Mouse (Mus musculus) left cerebral cortex, postnatal 36 days (tissue): ENCODE data around the gene Mfsd4b3. TPM values are rescaled to one million over a fixed set of nuclear protein-coding genes. Genes with fewer than 3 reads are reported as not detected.
"Not testable (repeated sequence)": the region's sequence is repeated elsewhere in the genome, so short reads cannot be mapped to it uniquely, and the experiment has no call there.

Source experiments
- DNase-seq, 2 experiments: peaks; one replicate each; pipeline ENCODE4 v3.0.0; 2021 to 2022; ENCODE audit warnings: low spot score in 2 of 2, mixed read lengths in 1 of 2
- intact Hi-C: fragments of 180-260 bp; cut with DNase I; formaldehyde crosslinking; loops from one replicate; pipeline ENCODE4 v1.15.1; 2025
- total RNA-seq, 2 experiments: library from RNA; stranded (reverse); gene quantifications; 2 replicates each; pipeline ENCODE4 v1.2.3; 2021

Mfsd4b3 gene
- total RNA-seq, 2 experiments from 2014 or later, result 0.25 to 0.47 TPM

DNA sequence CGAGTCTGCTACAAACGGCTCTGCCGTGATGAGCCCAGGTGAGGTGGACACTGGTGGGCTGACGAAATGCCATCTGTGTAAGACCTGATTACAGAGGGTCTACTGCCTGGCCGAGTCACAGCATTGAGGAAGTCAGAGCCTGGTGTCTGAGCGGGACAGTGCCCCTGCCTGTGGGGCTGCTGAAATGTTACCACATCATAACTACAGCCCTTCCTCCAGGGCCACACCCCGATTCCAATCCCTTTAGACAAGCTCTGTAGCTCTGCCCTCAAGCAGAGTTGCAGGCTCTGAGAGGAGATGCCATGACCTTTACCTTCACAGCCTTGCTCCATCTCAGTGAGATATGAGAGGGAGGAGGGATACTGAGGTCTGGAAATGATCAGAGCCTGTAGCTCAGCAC lies 23.4 kb downstream of the Mfsd4b3 start:
- DNase-seq, result no peak
- intact Hi-C loops, result no loop called here

DNA sequence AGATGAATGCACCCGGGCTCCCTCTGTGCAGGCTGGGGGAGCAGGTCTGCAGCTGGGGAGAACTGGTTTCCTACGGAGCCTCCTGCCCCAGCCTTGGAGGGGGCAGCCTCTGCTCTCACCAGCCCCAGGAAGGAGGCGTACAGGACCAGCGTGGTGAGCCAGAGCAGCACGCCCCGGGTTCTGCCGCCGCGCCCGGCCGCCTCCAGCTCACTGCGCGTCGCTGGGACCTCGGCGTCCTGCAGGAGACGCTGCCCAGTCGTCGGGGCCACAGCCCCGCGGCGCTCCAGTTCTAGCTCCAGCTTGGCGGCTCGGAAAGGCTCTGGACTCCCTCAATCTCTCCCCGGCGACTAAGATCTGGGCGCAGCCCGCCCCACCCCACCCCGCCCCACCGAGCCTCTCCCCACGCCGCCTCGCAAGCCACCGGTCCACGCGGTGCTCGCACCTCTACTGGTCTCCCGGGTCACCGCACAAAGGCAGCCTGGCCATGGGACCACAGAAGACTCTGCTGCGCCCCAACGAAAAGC lies 33.3 kb downstream of the Mfsd4b3 start, which contains the start of gene Mfsd4b2:
TSS of gene Mfsd4b2 (minus strand) at position 308 of the 524 bp plus-strand sequence.
- intact Hi-C loops, result no loop called here
- DNase-seq, result no peak

DNA sequence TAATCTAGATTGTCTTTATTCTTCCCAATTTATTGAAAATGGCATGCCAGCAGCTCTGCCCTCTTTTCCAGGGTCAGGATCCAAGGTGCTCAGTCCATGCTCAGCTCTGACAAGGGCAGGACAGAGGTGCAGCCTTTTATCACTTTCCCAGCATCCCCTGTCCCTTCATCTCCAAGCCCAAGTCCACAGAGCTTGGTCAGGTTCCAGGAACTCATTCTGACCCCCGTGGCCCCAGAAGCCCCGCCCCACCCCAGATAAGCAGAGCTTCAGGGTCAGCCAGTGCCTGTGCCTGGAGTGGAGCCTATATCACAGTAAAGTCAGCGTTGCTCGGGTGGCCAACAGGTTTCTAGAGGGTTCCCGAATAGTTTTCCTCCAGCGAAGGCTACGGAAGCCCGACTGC lies 35.4 kb downstream of the Mfsd4b3 start:
- intact Hi-C loops, DNase-seq: not testable (repeated sequence)

DNA sequence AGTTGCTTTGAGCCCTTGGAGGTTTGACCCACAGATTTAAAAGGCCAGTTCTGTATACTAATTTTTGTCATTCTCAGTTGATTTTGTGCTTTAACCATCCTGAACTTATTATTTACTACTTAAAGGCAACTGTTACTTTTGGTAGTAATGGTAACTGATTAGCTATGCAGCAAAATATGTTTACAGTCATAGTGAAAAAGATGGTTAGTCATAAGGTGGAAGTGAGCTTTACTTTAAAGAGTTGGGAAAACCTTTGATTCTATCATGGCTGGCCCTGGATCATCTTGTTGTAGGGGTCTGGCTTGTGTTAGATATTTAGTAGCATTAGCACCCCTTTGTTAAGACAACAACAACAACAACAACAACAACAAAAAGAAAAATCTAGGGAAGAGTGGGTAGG lies 47.3 kb downstream of the Mfsd4b3 start:
- no peak for DNase-seq
- intact Hi-C loops, result no loop called here

DNA sequence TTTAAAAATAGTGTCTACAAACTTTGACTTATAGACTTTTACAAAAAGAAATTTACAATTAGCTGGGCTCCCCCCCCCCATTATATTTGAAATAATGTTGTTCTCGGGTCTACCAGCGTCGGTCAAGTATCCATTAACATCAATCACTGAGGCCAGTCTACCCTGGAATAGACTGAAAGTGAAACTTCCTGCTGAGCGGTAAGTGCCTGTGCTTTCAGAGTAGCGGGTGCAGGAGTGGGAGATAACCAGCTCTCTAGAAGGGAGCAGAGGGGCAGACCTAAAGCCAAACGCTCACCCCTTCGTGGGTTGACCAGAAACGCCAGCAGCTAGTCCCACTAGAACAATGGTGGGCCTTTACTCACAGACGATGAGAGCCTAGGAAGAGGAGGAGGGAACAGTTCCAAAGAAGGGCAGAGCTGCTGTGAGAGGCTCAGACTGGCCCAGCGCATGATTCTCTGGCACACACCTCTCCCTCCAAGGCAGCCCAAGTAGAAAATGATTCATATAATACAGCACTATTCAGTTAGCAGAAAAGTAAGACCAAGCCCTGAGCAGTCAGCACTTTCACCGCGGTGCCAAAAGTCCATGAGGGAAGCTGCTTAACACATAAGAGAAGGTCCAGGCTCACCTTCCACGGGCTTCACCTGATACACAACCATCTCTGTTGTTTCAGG lies 51.0 kb downstream of the Mfsd4b3 start:
- intact Hi-C loops, result no loop called here
- no peak for DNase-seq

DNA sequence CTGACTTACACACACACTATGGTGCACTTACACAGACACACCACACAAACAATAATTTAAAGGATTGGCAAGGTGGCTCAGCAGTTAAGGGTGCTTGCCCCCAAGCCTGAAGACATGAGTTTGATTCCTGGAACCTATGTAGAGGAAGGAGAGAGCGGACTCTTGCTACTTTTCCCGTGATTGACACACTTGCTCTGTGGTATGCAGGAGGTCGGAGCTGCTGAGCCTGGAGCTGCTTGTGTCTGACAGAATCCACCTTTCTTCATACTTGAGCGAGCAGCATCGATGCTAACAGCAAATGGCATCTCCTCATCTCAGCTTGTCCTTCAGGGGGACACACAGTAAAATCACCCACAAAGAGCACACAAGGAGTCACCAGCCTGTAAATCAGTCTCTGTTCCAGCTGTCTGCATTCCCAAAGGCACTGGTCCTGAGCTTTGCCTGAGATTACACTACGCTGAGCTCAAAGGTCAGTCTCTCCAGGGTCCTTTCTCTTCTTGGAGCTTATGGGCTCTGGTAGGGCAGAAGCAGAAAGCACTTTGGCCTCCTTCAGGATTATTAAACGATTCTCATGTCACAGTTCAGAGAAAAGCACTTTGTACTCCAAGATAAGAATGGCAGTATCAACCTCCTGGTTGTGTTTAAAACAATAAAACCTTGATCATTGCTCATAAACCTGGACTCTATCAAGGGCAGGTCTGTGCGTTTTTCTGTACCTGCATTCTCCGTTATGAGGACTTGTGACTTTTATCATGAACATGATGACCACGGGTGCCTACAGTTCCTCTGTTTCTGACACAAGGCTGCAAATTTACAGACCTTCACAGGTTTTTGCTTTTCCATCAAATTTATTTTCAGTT lies 52.9 kb downstream of the Mfsd4b3 start:
- DNase-seq, result no peak
- intact Hi-C loops, result no loop called here

DNA sequence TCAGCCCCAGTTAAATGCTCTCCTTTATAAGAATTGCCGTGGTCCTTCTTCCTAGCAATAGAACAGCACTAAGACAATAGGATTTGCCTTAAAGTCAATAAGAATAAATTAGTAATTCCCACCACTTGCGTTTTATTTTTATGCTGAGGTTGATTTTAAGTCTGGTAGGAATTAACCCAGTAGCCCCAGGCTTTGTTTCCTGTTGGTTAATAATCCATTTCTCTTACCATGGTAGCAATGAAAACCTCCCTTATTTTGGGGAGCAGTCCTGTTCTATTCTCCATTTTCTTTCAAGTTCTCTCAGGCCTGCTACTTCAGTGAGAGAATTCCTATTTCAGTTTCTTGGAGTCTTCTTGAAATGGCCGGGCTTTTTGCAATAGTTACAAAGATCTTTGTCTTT lies 55.8 kb downstream of the Mfsd4b3 start:
- DNase-seq, result no peak
- intact Hi-C loops, result no loop called here

DNA sequence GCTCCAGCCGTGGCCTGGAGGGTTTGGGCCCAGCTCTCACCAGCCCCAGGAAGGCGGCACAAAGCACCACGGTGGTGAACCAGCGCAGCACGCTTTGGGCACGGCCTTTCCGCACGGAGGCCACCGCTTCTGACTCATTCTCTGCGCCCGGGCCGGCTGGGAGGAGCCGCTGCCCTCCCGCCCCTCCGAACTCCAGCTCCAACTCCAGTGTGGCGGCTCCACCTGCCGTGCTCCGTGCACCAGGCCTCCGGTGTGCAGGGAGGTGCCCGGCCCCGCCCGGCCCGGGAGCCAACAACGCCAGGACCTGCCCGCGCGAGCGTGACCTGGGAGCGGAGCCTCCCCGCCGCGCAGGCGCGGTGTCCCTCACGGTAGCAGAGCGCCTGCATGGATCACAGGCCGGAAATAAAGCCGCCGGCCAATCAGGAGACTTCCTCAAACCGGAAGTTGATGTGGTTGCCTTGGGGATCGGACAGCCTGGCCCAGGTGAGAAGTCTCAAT lies 61.0 kb downstream of the Mfsd4b3 start, which contains the start of gene Mfsd4b4:
TSS of gene Mfsd4b4 (minus strand) at position 365 of the 498 bp plus-strand sequence.
- intact Hi-C loops, result no loop called here
- DNase-seq, result peak; percentile 85 to 89

Other genes with a start within 250 kb of the Mfsd4b3 start
- 10 to 100 TPM; 22.1 to 29.6 TPM for gene Rev3l, start 228.0 kb downstream of the Mfsd4b3 start, total RNA-seq
- gene Mfsd4b4, start 60.9 kb downstream of the Mfsd4b3 start, total RNA-seq, result 1 to 10 TPM; 8.1 to 9.0 TPM
- under 1 TPM; 0.18 to 0.47 TPM for gene Mfsd4b2, start 33.2 kb downstream of the Mfsd4b3 start, total RNA-seq
- gene Mfsd4b5, start 26.5 kb upstream of the Mfsd4b3 start, total RNA-seq, result under 1 TPM in 1 of 2 experiments, not detected in 1; 0.43 TPM
- under 1 TPM; 0.57 to 0.79 TPM for gene Mfsd4b1, start 65.1 kb upstream of the Mfsd4b3 start, total RNA-seq
- 1 to 10 TPM; 2.6 to 3.1 TPM for gene Slc16a10, start 182.1 kb upstream of the Mfsd4b3 start, total RNA-seq